Mouse (Mus musculus) forebrain, embryonic 10.5 days (tissue): Measurements from ENCODE around the gene Krtap14. TPM values are rescaled to one million over a fixed set of nuclear protein-coding genes. Genes with fewer than 3 reads are reported as not detected.

Experiments
- DNase-seq: peaks from one replicate; pipeline ENCODE4 v3.0.0-alpha.2; 2017; ENCODE audit warnings: low spot score; ENCODE audit errors: extremely low spot score
- H3K27ac ChIP-seq: fragments of 300-500 bp; sonication (generic); 2 replicates; pipeline ENCODE4 v1.5.1; 2016; ENCODE audit warnings: mild to moderate bottlenecking
- H3K27me3 ChIP-seq: fragments of 300-500 bp; sonication (generic); 2 replicates; pipeline ENCODE4 v1.6.1; 2016; ENCODE audit warnings: mild to moderate bottlenecking; ENCODE audit not compliant: poor library complexity, severe bottlenecking
- H3K36me3 ChIP-seq: fragments of 300-500 bp; sonication (generic); replicated peaks from 2 replicates; pipeline ENCODE4 v1.6.1; 2016; ENCODE audit warnings: mild to moderate bottlenecking, moderate library complexity
- H3K4me1 ChIP-seq: fragments of 300-500 bp; sonication (generic); 2 replicates; pipeline ENCODE4 v1.6.1; 2016
- H3K4me3 ChIP-seq: fragments of 300-500 bp; sonication (generic); 2 replicates; pipeline ENCODE4 v1.5.1; 2016; ENCODE audit warnings: mild to moderate bottlenecking, moderate library complexity
- H3K9me3 ChIP-seq: fragments of 300-500 bp; sonication (generic); 2 replicates; pipeline ENCODE4 v1.6.1; 2016; ENCODE audit warnings: mild to moderate bottlenecking, moderate library complexity
- WGBS: fragments of 180-500 bp; shearing (Covaris S2); methylation state at CpG from one replicate; pipeline ENCODE4 v1.1.7; 2016; 5-methylcytosine and 5-hydroxymethylcytosine counted together
- polyA plus RNA-seq: library from polyadenylated mRNA; unstranded; fragments of >200 nt; fragmentation: Nextera tagmentation; extraction: Ambion mirVana; gene quantifications from 2 replicates; pipeline ENCODE4 v1.2.1, GENCODE M21; 2016

Gene Krtap14
- polyA plus RNA-seq, 1 experiment from 2014 or later: not detected

DNA sequence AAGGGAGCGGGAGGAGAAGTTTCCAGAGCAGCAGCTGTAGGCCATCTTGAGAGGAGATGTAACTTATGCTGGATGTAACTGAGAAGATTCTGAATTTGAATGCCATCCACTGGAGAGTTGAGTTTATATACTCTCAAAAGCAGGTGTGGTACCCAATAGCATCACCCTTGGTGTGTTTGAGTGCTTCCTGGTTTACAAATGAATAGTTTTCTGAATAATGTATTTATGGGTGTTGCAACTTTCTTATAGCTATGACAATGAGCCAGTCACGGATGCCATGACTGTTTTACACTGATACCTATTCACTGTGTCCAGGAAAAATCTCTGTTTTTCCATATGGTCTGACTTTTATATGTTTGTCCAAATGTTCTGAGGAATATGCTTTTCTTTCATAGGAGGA lies 51.8 kb downstream of the Krtap14 start, which contains the start of gene 2310057N15Rik:
2310057N15Rik (minus strand) TSS at position 101 of the 400 bp plus-strand sequence.
- DNase-seq: no peak
- no peak within 1 kb of the TSS for H3K27ac ChIP-seq
- whole genome bisulfite sequencing: 94% methylated on average over 2 of the region's 2 CpGs
- no peaks in the 10 kb centered on the region for H3K9me3 ChIP-seq
- no peaks in the 10 kb centered on the region for H3K36me3 ChIP-seq
- no peaks in the 10 kb centered on the region for H3K4me1 ChIP-seq
- H3K27me3 ChIP-seq: no peaks in the 10 kb centered on the region
- H3K4me3 ChIP-seq: no peak within 1 kb of the TSS

Other genes starting within 250 kb of the Krtap14 start
- gene Krtap24-1, start 213.9 kb downstream of the Krtap14 start, polyA plus RNA-seq: not detected in 2 replicates
- gene 2310079G19Rik, start 198.5 kb downstream of the Krtap14 start, polyA plus RNA-seq: not detected in 2 replicates
- not detected in 2 replicates for gene Krtap26-1, start 178.3 kb downstream of the Krtap14 start, polyA plus RNA-seq
- not detected in 2 replicates for gene Krtap27-1, start 154.5 kb downstream of the Krtap14 start, polyA plus RNA-seq
- gene 2310061N02Rik, start 118.2 kb downstream of the Krtap14 start, polyA plus RNA-seq: not detected in 2 replicates
- not detected in 2 replicates for gene Krtap13-1, start 97.3 kb downstream of the Krtap14 start, polyA plus RNA-seq
- not detected in 2 replicates for gene Krtap13, start 74.5 kb downstream of the Krtap14 start, polyA plus RNA-seq
- not detected in 2 replicates for gene 2310034C09Rik, start 67.3 kb downstream of the Krtap14 start, polyA plus RNA-seq
- not detected in 2 replicates for gene 2310057N15Rik, start 51.9 kb downstream of the Krtap14 start, polyA plus RNA-seq
- gene Gm5965, start 48.2 kb downstream of the Krtap14 start, polyA plus RNA-seq: not detected in 2 replicates
- gene Gm20741, start 13.9 kb downstream of the Krtap14 start, polyA plus RNA-seq: not detected in 2 replicates
- gene Krtap15, start 5.9 kb downstream of the Krtap14 start, polyA plus RNA-seq: not detected in 2 replicates
- gene Krtap19-1, start 43.3 kb upstream of the Krtap14 start, polyA plus RNA-seq: not detected in 2 replicates
- gene Krtap19-2, start 48.1 kb upstream of the Krtap14 start, polyA plus RNA-seq: not detected in 2 replicates
- gene Krtap19-3, start 51.9 kb upstream of the Krtap14 start, polyA plus RNA-seq: not detected in 2 replicates
- gene Krtap19-4, start 58.9 kb upstream of the Krtap14 start, polyA plus RNA-seq: not detected in 2 replicates
- gene Krtap19-5, start 70.3 kb upstream of the Krtap14 start, polyA plus RNA-seq: not detected in 2 replicates
- not detected in 2 replicates for gene Krtap19-9b, start 106.1 kb upstream of the Krtap14 start, polyA plus RNA-seq
- gene Krtap16-3, start 136.7 kb upstream of the Krtap14 start, polyA plus RNA-seq: not detected in 2 replicates
- not detected in 2 replicates for gene Krtap22-2, start 184.6 kb upstream of the Krtap14 start, polyA plus RNA-seq
- not detected in 2 replicates for gene Gm10229, start 189.1 kb upstream of the Krtap14 start, polyA plus RNA-seq
- not detected in 2 replicates for gene Krtap6-1, start 205.6 kb upstream of the Krtap14 start, polyA plus RNA-seq
- not detected in 2 replicates for gene Gm10228, start 215.3 kb upstream of the Krtap14 start, polyA plus RNA-seq
- not detected in 2 replicates for gene Krtap6-5, start 221.7 kb upstream of the Krtap14 start, polyA plus RNA-seq
- gene 1110025L11Rik, start 237.9 kb upstream of the Krtap14 start, polyA plus RNA-seq: not detected in 2 replicates